Mouse (Mus musculus) yolk sac, embryonic 10.5 days (tissue): Measurements from ENCODE around the gene Wrap73.

Experiments
- DNase-seq: peaks from one replicate; pipeline ENCODE4 v3.0.0-alpha.2; 2017; ENCODE audit warnings: low spot score

Gene Wrap73

DNA sequence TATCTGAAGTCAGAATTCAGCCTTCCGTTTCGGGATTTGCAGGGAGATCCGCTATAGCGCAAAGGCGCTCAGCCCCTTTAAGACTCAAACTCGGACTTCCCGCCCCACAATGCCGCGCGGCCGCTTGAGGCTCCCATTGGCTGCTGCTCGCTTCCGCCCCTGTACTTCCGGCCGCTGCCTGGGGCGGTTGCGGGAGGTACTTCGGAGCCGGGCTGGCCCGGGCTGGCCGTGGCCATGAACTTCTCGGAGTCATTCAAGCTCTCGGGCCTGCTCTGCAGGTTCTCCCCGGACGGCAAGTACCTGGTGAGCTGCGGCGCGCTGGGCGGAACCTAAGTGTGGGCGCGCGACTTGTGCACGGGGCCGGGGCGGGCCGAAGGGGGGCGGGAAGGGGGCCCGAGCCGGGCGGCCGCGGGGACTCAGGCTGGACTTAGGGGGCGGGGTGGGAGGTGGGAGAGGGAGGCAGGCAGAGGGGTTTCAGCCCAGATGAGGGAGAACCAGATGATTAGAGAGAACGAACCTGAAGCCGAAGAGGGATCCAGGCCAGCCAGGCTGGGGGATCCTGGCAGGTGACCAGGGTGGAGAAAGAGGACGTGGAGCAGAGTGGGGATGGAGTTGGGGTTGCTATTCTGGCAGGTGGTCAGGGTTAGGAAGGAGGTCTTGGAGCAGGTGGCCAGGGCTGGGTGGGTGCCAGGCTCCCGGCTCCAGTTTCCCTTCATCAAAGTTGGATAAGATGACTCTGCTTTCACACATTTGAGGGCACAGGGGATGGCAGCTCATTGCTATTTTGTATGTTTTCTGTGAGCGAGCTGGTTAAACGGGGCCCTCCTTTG lies at the start of gene Wrap73:
Wrap73 (plus strand) TSS at position 162 of the 830 bp plus-strand sequence.
- peak; percentile 89 for DNase-seq

- no peak for DNase-seq
Measured at GRCm38 (mm10) chr4:154093210-154093609, 49.0 kb upstream of the Wrap73 start.

DNA sequence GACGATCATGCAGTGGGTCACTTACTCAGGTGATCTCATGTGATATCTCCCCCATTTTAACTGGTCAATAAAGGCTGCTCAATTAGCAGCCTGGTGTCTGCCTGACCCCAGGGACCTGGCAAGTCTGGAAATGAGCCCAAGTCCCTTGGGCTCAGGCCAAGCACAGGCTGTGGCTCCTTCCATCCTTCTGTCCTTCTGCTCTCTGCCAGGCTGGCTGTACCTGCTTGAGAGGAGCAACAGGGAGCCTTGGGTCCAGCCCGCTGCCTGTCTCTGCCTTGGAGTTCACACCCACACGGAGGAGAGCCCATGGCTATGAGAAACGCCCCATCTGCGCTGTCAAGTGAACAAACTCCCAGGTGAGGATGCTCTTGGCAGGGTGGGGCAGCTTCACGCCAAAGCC lies 46.1 kb upstream of the Wrap73 start:
- no peak for DNase-seq

- DNase-seq = no peak
Measured at GRCm38 (mm10) chr4:154099361-154099760, 42.8 kb upstream of the Wrap73 start.

DNA sequence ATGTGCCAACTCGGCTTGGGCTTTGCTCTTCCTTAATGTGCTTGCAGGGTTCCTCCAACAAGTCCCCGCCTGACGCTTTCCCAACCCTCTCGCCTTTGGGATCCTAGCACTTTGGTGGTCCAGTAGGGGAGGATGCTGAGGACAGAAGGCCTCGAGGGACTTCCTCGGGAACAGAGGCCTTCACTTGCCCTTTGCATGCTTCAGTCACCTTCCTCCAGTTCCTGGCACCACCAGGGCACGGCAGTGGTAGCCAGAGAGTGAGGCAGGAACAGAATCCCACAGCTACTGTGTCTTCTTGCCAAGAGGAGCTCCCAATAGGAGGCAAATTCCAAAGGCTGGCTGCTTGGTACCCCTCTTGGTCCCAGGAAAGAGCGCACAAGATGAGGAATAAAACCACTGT lies 38.8 kb upstream of the Wrap73 start:
- DNase-seq = no peak

GRCm38 (mm10) chr4:154103912-154104311 lies 38.3 kb upstream of the Wrap73 start:
- DNase-seq = no peak

GRCm38 (mm10) chr4:154105381-154106001 lies 36.7 kb upstream of the Wrap73 start:
- peak; percentile 27 for DNase-seq

DNA sequence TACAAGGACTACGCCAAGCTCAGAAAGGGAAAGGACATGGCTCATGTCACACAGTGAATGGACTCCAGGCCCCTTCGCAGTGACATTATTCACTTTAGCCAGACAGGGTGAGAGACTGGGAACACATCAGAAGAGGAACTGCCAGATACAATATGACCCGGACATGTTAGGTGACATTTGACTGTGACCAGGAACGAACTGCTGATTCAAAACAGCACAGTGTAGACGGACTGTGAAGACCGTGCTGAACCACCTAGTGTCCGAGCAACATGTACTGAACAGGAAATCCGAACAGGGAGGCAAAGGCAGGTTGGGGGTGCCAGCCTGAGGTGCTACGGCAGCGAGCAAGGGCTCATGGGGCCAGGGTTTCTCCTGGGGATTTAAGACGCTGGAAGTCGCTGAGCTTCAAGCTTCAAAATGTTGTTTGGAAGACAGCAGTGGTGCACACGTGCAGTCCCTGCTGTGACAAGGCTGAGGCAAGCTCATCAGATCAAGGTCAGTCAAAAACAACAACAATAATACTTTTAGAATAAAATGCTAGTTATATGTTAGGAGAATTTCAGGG lies 35.6 kb upstream of the Wrap73 start:
- no peak for DNase-seq

GRCm38 (mm10) chr4:154109216-154109849 lies 32.8 kb upstream of the Wrap73 start:
- no peak for DNase-seq

DNA sequence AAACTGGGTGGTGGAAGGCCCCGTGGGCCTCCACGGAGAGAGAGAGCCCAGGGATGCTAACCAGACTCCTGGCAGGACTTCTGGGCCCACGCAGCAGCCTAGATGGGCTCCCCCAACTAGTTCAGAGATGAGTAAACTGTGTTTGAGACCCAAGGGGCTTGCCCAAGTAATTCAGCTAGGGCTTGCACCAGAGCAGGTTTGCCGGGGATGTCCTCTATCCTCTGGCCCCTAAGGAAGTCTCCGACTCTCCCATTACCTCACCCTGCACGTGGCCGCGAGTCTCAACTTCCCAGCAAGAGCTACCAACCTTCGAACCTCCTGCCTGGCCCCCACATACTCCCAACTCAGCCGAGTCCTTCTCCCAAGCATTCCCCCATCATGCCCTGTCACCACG lies 32.3 kb upstream of the Wrap73 start:
- DNase-seq = no peak

DNA sequence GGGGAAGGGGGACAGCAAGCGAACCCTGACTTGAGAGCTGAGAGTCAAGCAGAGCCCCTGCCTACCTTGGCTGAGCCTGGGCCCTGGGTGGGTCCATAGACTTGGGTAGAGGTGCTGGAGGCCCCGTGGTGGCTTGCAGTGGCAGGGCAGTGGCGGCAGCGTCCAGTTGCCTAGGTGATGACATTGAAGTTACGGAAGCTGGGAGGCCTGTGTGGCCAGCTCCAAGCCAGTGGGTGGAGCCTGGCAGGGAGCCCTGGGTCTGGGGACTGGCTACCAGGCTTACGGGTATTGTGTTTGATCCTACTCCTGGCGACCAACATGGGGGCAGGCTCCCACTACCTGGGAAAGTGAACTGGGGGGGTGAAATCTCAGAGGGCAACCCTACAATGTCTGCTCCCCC lies 25.8 kb upstream of the Wrap73 start:
- no peak for DNase-seq

DNA sequence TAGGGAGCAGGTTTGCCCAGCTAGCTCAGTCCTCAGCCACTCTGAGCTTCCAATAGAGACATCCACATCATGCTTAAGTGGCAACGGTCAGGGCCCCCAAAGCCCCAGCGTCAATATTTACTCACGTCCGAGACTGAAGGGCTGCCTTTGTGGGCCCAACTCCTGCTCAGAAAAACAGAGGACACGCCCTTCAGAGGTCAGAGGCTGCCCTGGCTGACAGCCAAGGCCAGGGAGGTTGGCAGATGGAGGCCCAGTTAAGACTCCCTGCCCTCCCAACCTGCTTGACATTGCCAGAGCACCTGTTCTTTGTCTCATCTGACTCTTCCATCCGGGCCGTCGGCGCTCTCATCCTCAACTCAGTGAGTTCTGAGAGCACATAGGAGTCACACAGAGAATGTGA lies 23.4 kb upstream of the Wrap73 start:
- DNase-seq = no peak

- DNase-seq = no peak
Measured at GRCm38 (mm10) chr4:154119208-154119607, 23.0 kb upstream of the Wrap73 start.

DNA sequence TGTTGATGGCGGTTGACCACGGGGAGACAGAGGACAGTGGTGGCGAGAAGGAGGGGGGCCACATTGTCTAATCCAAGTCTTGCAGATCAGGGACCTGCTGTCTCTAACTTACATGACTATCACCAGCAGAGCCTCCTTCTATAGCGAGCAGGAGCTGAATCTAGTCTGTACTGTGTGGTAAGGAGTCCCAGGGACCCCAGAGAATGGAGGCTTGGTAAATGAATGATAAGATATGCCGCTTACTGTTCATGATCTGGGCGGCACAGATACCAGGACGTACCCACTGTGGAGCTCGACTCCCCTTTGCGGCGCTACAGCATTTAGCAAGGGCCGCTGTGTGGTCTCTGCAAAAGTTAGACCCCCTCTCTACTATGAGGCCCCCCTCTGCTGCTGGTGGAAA lies 20.4 kb upstream of the Wrap73 start:
- no peak for DNase-seq

- DNase-seq = no peak
Measured at GRCm38 (mm10) chr4:154122374-154122773, 19.8 kb upstream of the Wrap73 start.

- no peak for DNase-seq
Measured at GRCm38 (mm10) chr4:154123553-154123952, 18.6 kb upstream of the Wrap73 start.

DNA sequence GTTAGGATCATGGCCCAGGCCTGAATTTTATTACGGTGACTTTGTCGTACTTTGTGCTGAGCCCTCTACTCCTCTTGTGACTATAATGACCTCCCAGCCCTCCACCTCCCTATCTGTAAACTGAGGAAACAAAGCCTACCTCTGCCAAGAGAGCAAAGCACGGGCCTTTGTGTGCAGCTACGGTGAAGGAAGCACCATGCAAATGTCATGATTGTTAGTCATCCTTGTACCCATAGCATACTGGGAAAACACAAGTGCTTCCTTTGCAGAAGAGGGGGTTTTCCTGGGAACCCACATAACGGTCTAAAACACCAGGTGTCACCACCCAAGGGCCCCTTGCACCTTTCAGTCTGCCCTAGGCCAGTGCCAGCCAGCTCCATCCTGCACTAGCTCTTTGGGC lies 17.0 kb upstream of the Wrap73 start:
- DNase-seq = no peak

DNA sequence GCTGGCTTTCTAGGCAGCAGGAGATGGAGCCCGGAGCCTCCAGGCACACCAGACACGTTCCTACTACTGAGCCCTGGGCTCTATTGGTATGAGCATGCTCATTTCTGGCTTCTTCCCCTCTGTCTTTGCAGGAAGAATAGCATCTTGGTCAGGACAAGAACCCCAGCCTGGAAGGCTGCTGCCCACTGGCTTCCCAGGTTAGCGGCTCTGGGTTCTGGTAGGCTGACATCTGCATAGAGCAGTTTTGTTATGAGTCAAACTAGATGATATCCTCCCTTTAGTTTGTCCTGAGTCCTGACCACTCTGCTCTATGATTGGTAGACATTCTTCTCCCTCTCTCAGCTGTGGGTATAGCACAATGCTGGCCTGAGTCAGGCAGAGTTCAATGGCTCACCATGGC lies 14.9 kb upstream of the Wrap73 start:
- DNase-seq = no peak

DNA sequence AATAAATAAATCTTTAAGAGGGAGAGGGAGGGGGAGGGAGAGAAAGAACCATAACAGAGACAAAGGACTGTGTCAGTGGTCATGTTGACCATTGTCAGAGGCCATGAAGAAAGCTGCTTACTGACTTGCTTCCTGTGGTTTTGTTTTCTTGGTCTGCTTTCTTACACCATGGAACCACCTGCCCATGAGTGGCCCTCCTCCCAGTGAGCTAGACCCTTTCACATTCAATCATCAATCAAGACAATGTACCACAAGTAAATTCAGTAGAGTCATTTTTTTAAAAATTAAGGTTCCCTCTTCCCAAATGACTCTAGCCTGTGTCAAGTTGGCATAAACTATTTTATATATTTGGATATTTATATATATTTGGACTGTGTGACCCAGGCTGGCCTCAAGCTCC lies 12.2 kb upstream of the Wrap73 start:
- DNase-seq = no peak

DNA sequence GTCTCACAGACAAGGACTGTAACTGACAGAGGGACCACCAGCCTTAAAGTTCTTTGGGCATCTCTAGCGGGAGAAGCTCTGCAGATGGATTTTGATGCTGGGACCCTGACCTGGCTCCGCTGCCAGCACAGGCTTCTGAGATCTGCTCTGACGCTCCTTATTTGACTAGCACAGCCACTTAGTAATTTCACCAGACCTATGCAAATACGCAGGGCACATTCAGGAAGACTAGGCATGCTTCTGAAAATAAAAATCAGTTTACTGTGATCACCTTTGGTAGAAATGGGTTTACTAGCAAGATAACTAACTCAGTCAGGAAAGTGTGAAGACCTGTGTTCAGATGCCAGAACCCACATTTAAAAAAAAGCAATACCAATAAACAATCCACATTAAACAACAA lies 10.3 kb upstream of the Wrap73 start:
- no peak for DNase-seq

- no peak for DNase-seq
Measured at GRCm38 (mm10) chr4:154134803-154135202, 7.4 kb upstream of the Wrap73 start.

GRCm38 (mm10) chr4:154137139-154137538 lies 5.0 kb upstream of the Wrap73 start:
- DNase-seq = no peak

- DNase-seq = no peak
Measured at GRCm38 (mm10) chr4:154139671-154140181, 2.4 kb upstream of the Wrap73 start.

- no peak for DNase-seq
Measured at GRCm38 (mm10) chr4:154140182-154140212, 2.2 kb upstream of the Wrap73 start, which contains the start of gene Trp73. Gene Trp73 (minus strand): TSS chr4:154140208.
